Mouse (Mus musculus): ENCODE results near the gene Pinlyp.
A peak's percentile ranks its signal among the peaks of the same experiment; 100 is the strongest.

The Pinlyp gene

DNA sequence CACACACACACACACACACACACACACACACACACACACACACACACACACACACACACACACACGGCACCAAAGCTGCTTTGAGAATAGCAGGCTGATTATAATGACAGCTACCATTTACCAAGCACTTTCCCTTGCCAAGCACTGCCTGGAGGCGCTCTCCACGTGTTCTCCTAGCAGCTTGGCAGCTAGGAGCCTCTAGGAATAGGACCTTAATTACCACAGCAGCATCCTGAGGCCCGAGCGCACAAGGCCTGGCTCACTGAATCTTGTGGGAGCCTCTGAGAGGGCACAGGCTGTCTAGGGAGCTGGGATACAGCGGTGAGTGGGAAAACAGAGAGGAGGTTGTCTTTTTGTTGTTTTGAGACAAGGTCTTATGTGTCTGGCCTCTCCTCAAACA, 28.3 kb downstream of the Pinlyp start:
- no peak for TF ChIP-seq GATA4 (IDR thresholded peaks at IDR 0.05; ENCODE audit: insufficient replicate concordance, low read length)

- TF ChIP-seq GATA4 (IDR thresholded peaks at IDR 0.05; ENCODE audit: insufficient replicate concordance, low read length) = no peak
Observed at GRCm38 (mm10) chr7:24517077-24517476, 28.8 kb downstream of the Pinlyp start.

- TF ChIP-seq GATA4 (IDR thresholded peaks at IDR 0.05; ENCODE audit: insufficient replicate concordance, low read length) = no peak
Observed at GRCm38 (mm10) chr7:24512355-24512754, 33.6 kb downstream of the Pinlyp start, which contains the start of gene AC161166.1. TSS of gene AC161166.1 (minus strand) at chr7:24512455.

DNA sequence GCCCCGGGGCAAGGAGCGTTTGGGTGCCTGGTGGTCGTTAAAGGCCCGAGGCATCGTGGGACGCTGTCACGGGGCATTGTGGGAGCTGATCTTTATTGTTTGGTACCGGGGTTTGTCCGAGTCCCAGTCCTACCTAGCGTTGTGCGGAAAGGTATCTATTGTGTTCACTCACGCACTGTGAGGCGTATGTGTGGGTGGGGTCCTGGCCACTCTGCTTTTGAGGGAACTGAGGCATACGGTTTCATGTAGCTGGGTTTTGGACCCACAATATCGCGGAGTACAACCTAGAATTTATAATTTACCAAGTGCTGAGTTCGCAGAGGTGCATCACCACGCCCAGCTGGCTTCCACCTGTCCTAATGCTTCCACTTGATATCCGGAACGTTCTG, 38.2 kb downstream of the Pinlyp start:
- TF ChIP-seq GATA4 (IDR thresholded peaks at IDR 0.05; ENCODE audit: insufficient replicate concordance, low read length) = no peak

DNA sequence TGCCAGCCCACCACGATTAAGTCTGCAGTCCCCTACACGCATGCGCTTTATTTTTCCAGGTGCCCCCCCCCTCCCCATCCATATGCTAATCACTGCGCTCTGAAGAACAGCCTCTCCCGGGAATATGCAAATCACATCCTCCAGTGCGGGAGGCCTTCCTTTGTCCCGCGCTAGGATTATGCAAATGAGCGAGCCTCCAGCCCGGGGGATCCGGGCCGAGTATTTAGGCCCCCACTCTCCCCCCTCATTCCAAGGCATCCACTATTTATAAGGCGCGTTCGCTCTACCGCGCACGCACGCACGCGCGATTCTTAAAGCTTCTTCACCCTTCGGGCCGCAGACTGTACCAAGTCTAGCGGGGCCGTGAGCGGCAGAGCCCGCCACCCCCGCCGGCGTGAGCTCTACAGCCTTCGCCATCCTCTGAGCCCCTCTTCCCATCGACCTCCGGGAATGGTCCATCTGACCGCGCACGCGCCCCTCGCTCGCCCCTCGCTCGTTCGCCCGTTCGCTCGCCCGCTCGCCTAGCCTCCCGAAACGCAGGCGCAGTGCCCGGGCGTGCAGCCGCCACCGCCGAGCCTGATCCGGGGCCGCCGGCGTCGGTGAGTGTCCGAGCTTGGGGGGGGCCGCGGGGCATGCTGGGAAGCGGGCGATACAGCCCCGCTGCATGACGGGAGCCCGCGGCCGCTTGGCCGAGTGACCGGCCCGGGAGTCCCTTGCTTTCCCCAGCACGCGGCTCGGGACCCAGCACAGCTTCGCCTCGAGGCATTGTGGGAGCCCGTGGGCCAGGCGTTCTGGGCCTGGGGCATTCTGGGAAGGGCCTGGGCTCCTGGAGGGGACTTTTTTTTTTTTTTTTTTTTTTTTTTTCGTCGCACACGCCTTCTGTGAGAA, 38.8 kb downstream of the Pinlyp start, which contains the start of gene Zfp428:
Zfp428 (plus strand) TSS at position 169 of the 888 bp plus-strand sequence.
- peak; percentile 45; the same call in 1 of the 2 replicates for TF ChIP-seq GATA4 (IDR thresholded peaks at IDR 0.05; ENCODE audit: insufficient replicate concordance, low read length)

DNA sequence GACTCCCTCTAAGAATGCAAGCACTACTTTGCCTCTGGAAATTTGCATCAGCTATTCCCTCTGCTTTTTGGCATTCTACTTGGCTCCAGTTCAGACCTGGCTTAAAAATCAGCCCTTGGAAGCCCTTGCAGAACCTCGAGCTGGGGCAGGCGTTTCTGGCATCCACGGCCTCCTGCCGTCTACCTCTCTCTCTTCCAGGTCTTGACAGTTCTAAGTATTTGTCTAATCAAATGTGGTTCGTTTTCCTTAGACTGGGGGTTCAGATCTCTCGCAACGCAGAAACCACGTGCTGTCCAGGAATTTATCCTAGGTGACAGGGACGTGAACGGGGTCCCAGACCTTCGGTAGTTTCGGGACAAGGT, 39.5 kb downstream of the Pinlyp start:
- TF ChIP-seq GATA4 (IDR thresholded peaks at IDR 0.05; ENCODE audit: insufficient replicate concordance, low read length) = no peak

DNA sequence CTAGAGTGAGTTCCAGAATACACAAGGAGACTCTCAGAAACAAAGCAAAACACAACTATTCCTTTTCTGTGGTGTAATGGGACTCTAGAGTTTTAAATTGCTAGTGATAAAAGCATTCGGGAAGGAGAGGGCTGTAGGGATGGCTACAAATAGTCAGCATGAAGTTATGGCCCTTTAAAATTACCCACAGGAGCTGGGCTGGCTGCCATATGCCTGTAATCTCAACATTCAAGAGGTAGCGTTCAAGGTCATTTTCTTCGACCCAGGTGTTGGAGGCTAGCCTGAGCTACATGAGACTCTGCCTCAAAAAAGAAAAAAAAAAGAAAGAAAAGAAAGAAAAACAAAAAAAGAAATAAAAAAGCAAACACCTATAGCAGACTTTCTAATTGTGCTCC, 39.9 kb downstream of the Pinlyp start:
- no peak for TF ChIP-seq GATA4 (IDR thresholded peaks at IDR 0.05; ENCODE audit: insufficient replicate concordance, low read length)

DNA sequence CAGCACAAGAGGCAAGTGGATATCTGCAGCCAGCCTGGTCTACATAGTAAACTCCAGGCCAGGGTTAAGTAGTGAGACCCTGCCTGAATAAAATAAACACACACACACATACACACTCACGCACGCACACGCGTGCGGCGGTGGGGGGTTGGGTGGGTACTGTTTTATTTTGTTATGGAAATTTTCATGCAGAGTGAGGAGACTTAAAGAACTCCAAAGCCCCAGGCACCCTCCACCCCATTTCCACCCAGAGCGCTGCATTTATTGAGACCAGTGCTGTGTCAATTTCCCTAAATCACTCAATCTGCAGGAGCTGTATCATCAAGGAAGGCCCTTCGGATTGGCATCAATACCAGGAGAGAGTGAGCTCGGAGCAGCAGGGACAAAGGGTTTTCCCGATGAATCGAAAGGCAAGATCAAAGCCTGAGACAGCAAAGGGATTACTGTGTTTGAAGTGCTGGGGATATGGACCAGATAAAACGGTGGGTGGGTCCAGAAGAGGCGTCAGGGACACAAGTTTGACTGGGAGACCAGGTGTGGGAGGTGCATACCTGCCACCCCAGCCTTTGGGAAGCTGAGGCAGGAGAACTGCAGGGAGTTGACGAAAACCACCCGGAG, 40.4 kb downstream of the Pinlyp start:
- TF ChIP-seq GATA4 (IDR thresholded peaks at IDR 0.05; ENCODE audit: insufficient replicate concordance, low read length) = no peak

GRCm38 (mm10) chr7:24504868-24505267, 41.0 kb downstream of the Pinlyp start:
- TF ChIP-seq GATA4 (IDR thresholded peaks at IDR 0.05; ENCODE audit: insufficient replicate concordance, low read length) = no peak

GRCm38 (mm10) chr7:24504004-24504403, 41.9 kb downstream of the Pinlyp start:
- TF ChIP-seq GATA4 (IDR thresholded peaks at IDR 0.05; ENCODE audit: insufficient replicate concordance, low read length) = no peak

GRCm38 (mm10) chr7:24501492-24501891, 44.4 kb downstream of the Pinlyp start:
- TF ChIP-seq GATA4 (IDR thresholded peaks at IDR 0.05; ENCODE audit: insufficient replicate concordance, low read length) = no peak

- no peak for TF ChIP-seq GATA4 (IDR thresholded peaks at IDR 0.05; ENCODE audit: insufficient replicate concordance, low read length)
Observed at GRCm38 (mm10) chr7:24500929-24501328, 45.0 kb downstream of the Pinlyp start.

- no peak for TF ChIP-seq GATA4 (IDR thresholded peaks at IDR 0.05; ENCODE audit: insufficient replicate concordance, low read length)
Observed at GRCm38 (mm10) chr7:24499856-24500577, 45.9 kb downstream of the Pinlyp start.

Data from liver, adult (tissue).